In the genomic region with DNA sequence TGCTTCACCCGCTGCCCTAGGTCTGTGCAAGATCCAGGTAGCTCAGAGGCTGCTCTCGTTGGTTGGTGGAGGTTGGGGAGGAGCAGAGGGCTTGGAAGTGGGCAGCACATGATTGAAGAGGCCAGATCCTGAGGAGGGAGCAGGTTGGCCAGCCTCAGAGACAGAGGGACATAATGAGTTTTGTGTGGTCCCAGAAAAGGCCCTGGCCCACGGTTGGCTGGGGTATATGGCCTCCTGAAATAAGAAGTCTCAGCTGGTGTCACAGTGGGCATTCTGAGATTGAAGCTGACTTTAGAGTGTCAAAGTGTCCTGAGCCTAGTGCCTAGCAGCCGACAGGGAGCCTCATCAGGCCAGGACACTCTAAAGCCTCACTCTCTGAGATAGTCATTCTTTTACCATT, we compare ENCODE assay signal across 11 mouse cellular contexts. TPM values are rescaled to one million over a fixed set of nuclear protein-coding genes. Genes with fewer than 3 reads are reported as not detected.
A peak's percentile ranks its signal among the peaks of the same experiment; 100 is the strongest.
DNase-seq lines count a peak whose midpoint lies in the region; ATAC-seq and TF ChIP-seq lines count a peak whose summit lies in the region.
"Had no signal": no experiment of that assay in that cellular context is flagged by ENCODE, and none has a peak within 500 bp of the region (broad histone marks: within the 10 kb centered on the region; RNA-seq: fewer than 3 reads in every experiment).

No protein-coding gene starts in this region.

- no peak for ATAC-seq in cerebellum, adult (ENCODE audit: insufficient number of reproducible peaks, low FRiP score, low TSS enrichment)
- ATAC-seq in kidney, postnatal 0 days (replicated peaks; ENCODE audit: low FRiP score, low read depth), result no peak
- ATAC-seq in forebrain, embryonic 15.5 days (replicated peaks), result no peak
- ATAC-seq in midbrain, embryonic 15.5 days (replicated peaks), result no peak

- no peaks in the 10 kb centered on the region for H3K27me3 ChIP-seq in cerebellum, adult 2 months (ENCODE audit: control insufficient read depth, insufficient read depth, low read length)
- H3K27me3 ChIP-seq in kidney, postnatal 0 days (ENCODE audit: insufficient read depth, low read length), result no peaks in the 10 kb centered on the region
- no peaks in the 10 kb centered on the region for H3K27me3 ChIP-seq in forebrain, embryonic 15.5 days
- H3K27me3 ChIP-seq in midbrain, embryonic 15.5 days (replicated peaks), result no peaks in the 10 kb centered on the region

- DNase-seq in cerebellum, adult 2 months, result no peak
- DNase-seq in kidney, postnatal 0 days (ENCODE audit: low spot score), result no peak
- no peak for DNase-seq in kidney, adult 11 months
- DNase-seq in left cerebral cortex, postnatal 25 days (ENCODE audit: low spot score in 2 of 2), result no peak
- DNase-seq in thymus, postnatal 25 days, result no peak
- DNase-seq: adrenal gland, adult 8-10 months; spleen, adult 18-20 months had no signal

- H3K4me3 ChIP-seq in cerebellum, adult 2 months (replicated peaks; ENCODE audit: insufficient read depth, low read depth, low read length), result peak overlapping the region; percentile 38
- H3K4me3 ChIP-seq in kidney, postnatal 0 days (replicated peaks; ENCODE audit: low read depth, low read length), result no peak overlapping the region
- H3K4me3 ChIP-seq in forebrain, embryonic 15.5 days, result no peak overlapping the region
- H3K4me3 ChIP-seq in midbrain, embryonic 15.5 days, result no peak overlapping the region
- H3K4me3 ChIP-seq: erythroblast, embryonic 14.5 days had no signal

- H3K9me3 ChIP-seq in kidney, postnatal 0 days (replicated peaks; ENCODE audit: low read length), result no peaks in the 10 kb centered on the region
- no peaks in the 10 kb centered on the region for H3K9me3 ChIP-seq in forebrain, embryonic 15.5 days
- H3K9me3 ChIP-seq in midbrain, embryonic 15.5 days, result no peaks in the 10 kb centered on the region

- 0 out of 2 replicates have a peak, but pooled peaks cover 9% of the 10 kb centered on the region for H3K36me3 ChIP-seq in kidney, postnatal 0 days (ENCODE audit: insufficient read depth, low read length)
- no peaks in the 10 kb centered on the region for H3K36me3 ChIP-seq in forebrain, embryonic 15.5 days
- no peaks in the 10 kb centered on the region for H3K36me3 ChIP-seq in midbrain, embryonic 15.5 days (replicated peaks)

- no peak overlapping the region for H3K9ac ChIP-seq in kidney, postnatal 0 days (ENCODE audit: low read depth, low read length)
- H3K9ac ChIP-seq in forebrain, embryonic 15.5 days (replicated peaks), result no peak overlapping the region
- H3K9ac ChIP-seq in midbrain, embryonic 15.5 days, result no peak overlapping the region

- peak overlapping the region; percentile 93 for H3K4me2 ChIP-seq in kidney, postnatal 0 days (ENCODE audit: low read length)
- H3K4me2 ChIP-seq in forebrain, embryonic 15.5 days (replicated peaks), result no peak overlapping the region
- H3K4me2 ChIP-seq in midbrain, embryonic 15.5 days, result no peak overlapping the region

- WGBS in cerebellum, adult 2 months, result 7% methylated on average over 4 of the region's 4 CpGs
- WGBS in kidney, postnatal 0 days, result 63% methylated on average over 4 of the region's 4 CpGs
- WGBS in forebrain, embryonic 15.5 days, result 76% methylated on average over 4 of the region's 4 CpGs
- WGBS in midbrain, embryonic 15.5 days, result 74% methylated on average over 4 of the region's 4 CpGs

- peak overlapping the region; percentile 67 for H3K27ac ChIP-seq in cerebellum, adult 2 months (ENCODE audit: insufficient read depth, low read length)
- peak overlapping the region; percentile 51; the same call in 1 of the 2 replicates for H3K27ac ChIP-seq in kidney, postnatal 0 days
- H3K27ac ChIP-seq in forebrain, embryonic 15.5 days (replicated peaks), result peak overlapping the region; percentile 74
- H3K27ac ChIP-seq in midbrain, embryonic 15.5 days, result peak overlapping the region; percentile 17; the same call in 1 of the 2 replicates

- no peak for TF ChIP-seq CTCF in cerebellum, adult 2 months (IDR thresholded peaks at IDR 0.05; ENCODE audit: borderline replicate concordance, insufficient read depth, low read depth, low read length)
- no peak for TF ChIP-seq CTCF in kidney, postnatal 0 days (IDR thresholded peaks at IDR 0.05; ENCODE audit: low read depth)

- peaks cover 51% of the 10 kb centered on the region for H3K4me1 ChIP-seq in cerebellum, adult 2 months (ENCODE audit: control insufficient read depth, insufficient read depth, low read length)
- peaks cover 72% of the 10 kb centered on the region for H3K4me1 ChIP-seq in kidney, postnatal 0 days (replicated peaks; ENCODE audit: insufficient read depth, low read length)
- H3K4me1 ChIP-seq in forebrain, embryonic 15.5 days, result peaks cover 86% of the 10 kb centered on the region
- H3K4me1 ChIP-seq in midbrain, embryonic 15.5 days, result peaks cover 86% of the 10 kb centered on the region

- intact Hi-C loops in left cerebral cortex, postnatal 25 days (cut with DNase I), result no loop called here

- TF ChIP-seq POLR2A in cerebellum, adult 2 months (IDR thresholded peaks at IDR 0.05; ENCODE audit: borderline replicate concordance, insufficient read depth, low read length), result no peak; the same call in 1 of the 2 replicates

RNA-seq across cellular contexts. Expression of a gene that starts 6.6 kb away (rescaled TPM):
- 96.2 and 101 TPM in 2 replicates for polyA plus RNA-seq in cerebellum, adult 2 months (2012; rRNA removed)
- 62.4 and 68.5 TPM in 2 replicates for polyA plus RNA-seq in kidney, postnatal 0 days (2015; fragmentation: Nextera tagmentation; extraction: Ambion mirVana)
- polyA plus RNA-seq in forebrain, embryonic 15.5 days (2015; fragmentation: Nextera tagmentation; extraction: Ambion mirVana), result 26.0 and 26.9 TPM in 2 replicates
- polyA plus RNA-seq in midbrain, embryonic 15.5 days (2015; fragmentation: Nextera tagmentation; extraction: Ambion mirVana), result 16.5 and 18.6 TPM in 2 replicates
- 10 to 100 TPM; 69.2 to 80.7 TPM for total RNA-seq in left cerebral cortex, postnatal 25 days (2021)

RNA-seq across cellular contexts. Expression of a gene that starts 15.4 kb away (rescaled TPM):
- polyA plus RNA-seq in cerebellum, adult 2 months (2012; rRNA removed), result 0.33 and 0.54 TPM in 2 replicates
- 0.07 and 0.10 TPM in 2 replicates for polyA plus RNA-seq in kidney, postnatal 0 days (2015; fragmentation: Nextera tagmentation; extraction: Ambion mirVana)
- polyA plus RNA-seq in forebrain, embryonic 15.5 days (2015; fragmentation: Nextera tagmentation; extraction: Ambion mirVana), result 0.26 and 0.45 TPM in 2 replicates
- polyA plus RNA-seq in midbrain, embryonic 15.5 days (2015; fragmentation: Nextera tagmentation; extraction: Ambion mirVana), result 2.2 and 3.2 TPM in 2 replicates
- under 1 TPM in 1 of 2 experiments, not detected in 1; 0.25 TPM for total RNA-seq in left cerebral cortex, postnatal 25 days (2021)

RNA-seq across cellular contexts. Expression of a gene that starts 45.5 kb away (rescaled TPM):
- polyA plus RNA-seq in cerebellum, adult 2 months (2012; rRNA removed), result 45.2 and 45.4 TPM in 2 replicates
- polyA plus RNA-seq in kidney, postnatal 0 days (2015; fragmentation: Nextera tagmentation; extraction: Ambion mirVana), result 97.3 and 109 TPM in 2 replicates
- 67.3 and 70.6 TPM in 2 replicates for polyA plus RNA-seq in forebrain, embryonic 15.5 days (2015; fragmentation: Nextera tagmentation; extraction: Ambion mirVana)
- polyA plus RNA-seq in midbrain, embryonic 15.5 days (2015; fragmentation: Nextera tagmentation; extraction: Ambion mirVana), result 57.3 and 62.7 TPM in 2 replicates
- total RNA-seq in left cerebral cortex, postnatal 25 days (2021), result 10 to 100 TPM; 30.1 to 37.1 TPM

RNA-seq across cellular contexts. Expression of a gene that starts 56.1 kb away (rescaled TPM):
- polyA plus RNA-seq in cerebellum, adult 2 months (2012; rRNA removed), result 10.7 and 11.8 TPM in 2 replicates
- 37.4 and 40.2 TPM in 2 replicates for polyA plus RNA-seq in kidney, postnatal 0 days (2015; fragmentation: Nextera tagmentation; extraction: Ambion mirVana)
- 20.6 and 22.7 TPM in 2 replicates for polyA plus RNA-seq in forebrain, embryonic 15.5 days (2015; fragmentation: Nextera tagmentation; extraction: Ambion mirVana)
- 20.5 and 21.7 TPM in 2 replicates for polyA plus RNA-seq in midbrain, embryonic 15.5 days (2015; fragmentation: Nextera tagmentation; extraction: Ambion mirVana)
- total RNA-seq in left cerebral cortex, postnatal 25 days (2021), result 1 to 10 TPM; 8.7 to 9.7 TPM

RNA-seq across cellular contexts. Expression of a gene that starts 56.2 kb away (rescaled TPM):
- 0.13 TPM in 2 replicates for polyA plus RNA-seq in cerebellum, adult 2 months (2012; rRNA removed)
- polyA plus RNA-seq in kidney, postnatal 0 days (2015; fragmentation: Nextera tagmentation; extraction: Ambion mirVana), result 0.89 and 1.3 TPM in 2 replicates
- 0.14 and 0.28 TPM in 2 replicates for polyA plus RNA-seq in forebrain, embryonic 15.5 days (2015; fragmentation: Nextera tagmentation; extraction: Ambion mirVana)
- polyA plus RNA-seq in midbrain, embryonic 15.5 days (2015; fragmentation: Nextera tagmentation; extraction: Ambion mirVana), result 0.08 and 0.37 TPM in 2 replicates
- under 1 TPM; 0.16 to 0.25 TPM for total RNA-seq in left cerebral cortex, postnatal 25 days (2021)
- polyA plus RNA-seq: erythroblast, embryonic 14.5 days had no signal

Comparison
In these comparisons a context has a peak if more than half of its experiments do, and no peak if none do; other contexts are left out.
1. H3K27ac ChIP-seq: peak in every context shown above with its lines; median percentile 74 in forebrain, embryonic 15.5 days; 67 in cerebellum, adult 2 months; 51 in kidney, postnatal 0 days; 17 in midbrain, embryonic 15.5 days.